Mouse (Mus musculus): ENCODE measurements around the gene Ccnd1.

Ccnd1 gene

DNA sequence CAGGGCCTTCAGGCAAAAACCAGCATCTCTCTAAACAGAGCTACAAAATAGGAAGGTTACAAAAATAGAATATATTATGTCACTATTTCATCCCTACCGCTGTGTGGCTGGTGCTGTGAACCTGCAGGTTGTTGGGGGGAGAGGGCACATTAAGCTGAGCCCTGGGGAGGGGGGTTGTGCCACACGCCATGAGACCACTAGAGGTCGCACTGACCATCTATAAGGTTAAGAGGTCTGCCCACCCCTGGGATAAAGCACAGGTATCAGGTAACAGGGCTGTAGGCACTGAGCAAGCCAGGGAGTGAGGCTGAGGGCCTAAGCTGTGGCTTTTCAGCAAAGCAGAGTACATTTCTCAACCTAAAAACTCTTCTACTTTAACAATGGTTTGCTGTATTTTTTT is 7.9 kb downstream of the Ccnd1 start:
- TF ChIP-seq GATA4 (IDR thresholded peaks at IDR 0.05; ENCODE audit: insufficient replicate concordance, low read length): no peak

DNA sequence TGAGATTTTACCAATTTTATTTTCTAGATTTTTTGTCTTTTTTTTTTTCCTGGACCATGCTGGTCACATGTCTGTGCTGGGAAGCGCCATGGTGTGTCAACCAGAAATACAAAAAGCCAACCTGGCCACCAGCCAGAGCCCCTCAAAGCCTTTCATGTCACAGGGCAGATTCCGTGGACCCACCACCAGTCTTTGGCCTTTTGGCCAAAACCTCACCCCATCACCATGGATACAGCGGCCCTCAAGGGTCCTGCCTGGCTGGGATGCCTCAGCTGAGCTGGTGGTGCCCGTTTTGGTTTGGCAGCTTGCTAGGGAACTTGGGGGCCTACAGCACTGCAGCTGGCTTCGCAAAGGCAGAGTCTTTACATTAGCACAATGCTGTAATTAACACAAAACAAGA is 9.8 kb downstream of the Ccnd1 start:
- no peak for TF ChIP-seq GATA4 (IDR thresholded peaks at IDR 0.05; ENCODE audit: insufficient replicate concordance, low read length)

DNA sequence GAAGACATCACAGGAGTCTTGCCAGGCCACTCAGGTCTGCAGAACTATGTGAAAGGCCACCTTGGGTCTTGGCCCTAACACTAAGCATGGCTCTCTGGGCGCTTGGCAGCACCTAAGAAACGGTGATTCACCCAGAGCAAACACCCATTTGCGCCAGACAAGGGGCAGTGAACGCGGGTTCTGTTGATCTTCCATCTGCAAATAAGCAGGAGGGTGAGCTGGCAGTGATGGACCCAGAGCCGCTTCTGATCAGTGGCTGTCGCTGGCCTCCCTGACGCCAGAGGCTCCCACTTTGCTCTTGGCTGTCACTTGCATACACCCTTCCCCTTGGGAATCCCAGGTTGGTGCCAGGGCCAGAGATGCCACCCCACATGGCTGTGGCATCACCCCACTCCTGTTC is 10.2 kb downstream of the Ccnd1 start:
- no peak for TF ChIP-seq GATA4 (IDR thresholded peaks at IDR 0.05; ENCODE audit: insufficient replicate concordance, low read length)

DNA sequence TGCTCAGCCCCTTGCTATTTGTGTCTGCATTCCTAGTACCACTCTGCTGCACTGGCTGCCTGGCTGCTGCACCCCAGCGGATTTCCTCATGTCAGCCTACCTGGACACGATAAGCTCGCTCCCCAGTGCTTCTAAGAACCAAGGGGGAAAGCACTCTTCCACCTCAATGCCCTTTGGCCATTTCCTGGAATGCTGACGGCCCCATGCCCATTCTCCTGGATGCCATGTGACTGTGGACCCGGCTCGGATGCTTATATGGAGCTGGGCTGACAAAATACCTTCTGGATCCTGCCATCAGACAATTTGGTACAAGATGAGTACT is 10.9 kb downstream of the Ccnd1 start:
- TF ChIP-seq GATA4 (IDR thresholded peaks at IDR 0.05; ENCODE audit: insufficient replicate concordance, low read length): no peak

DNA sequence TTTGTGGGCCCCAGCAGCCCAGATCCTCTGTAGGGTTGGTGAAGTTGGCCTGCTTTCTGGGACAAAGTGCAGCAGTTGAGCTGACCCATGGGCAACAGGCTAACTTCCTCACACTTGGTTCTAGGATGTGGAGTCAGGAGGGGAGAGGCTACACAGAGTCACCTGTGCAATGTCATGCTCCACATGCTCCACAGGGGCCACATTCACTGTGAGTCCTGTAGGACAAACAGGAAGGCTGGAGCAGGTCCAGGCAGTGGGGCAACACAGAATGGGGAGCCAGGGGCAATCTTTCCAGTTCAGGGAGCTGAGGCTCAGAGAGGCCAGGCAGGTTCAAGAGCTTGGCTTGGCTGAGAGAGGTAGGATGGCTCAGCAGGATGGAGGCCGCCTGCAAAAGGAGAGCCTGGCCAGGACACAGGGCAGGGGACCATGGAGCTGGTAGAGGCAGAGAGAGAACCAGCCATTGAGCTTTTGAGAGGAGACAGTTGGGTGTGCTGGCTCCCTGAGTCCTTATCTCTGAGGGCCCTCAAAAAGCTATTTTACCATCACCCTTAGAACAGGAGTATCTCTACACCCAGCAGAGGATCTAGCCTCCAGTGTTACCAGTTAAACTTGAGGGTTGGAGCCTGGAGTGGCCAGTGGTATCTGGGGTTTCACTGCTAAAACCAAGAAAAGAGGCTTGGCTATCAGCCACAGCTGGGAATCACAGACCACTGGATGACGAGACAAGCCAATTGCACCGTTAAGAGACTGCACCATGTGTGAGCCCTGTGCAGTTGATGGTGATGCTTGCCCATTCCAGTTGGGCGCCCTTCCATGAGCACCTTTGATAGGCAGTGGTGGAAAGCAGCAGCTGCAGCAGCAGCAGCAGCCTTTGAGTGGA is 11.5 kb downstream of the Ccnd1 start:
- no peak for TF ChIP-seq GATA4 (IDR thresholded peaks at IDR 0.05; ENCODE audit: insufficient replicate concordance, low read length)

DNA sequence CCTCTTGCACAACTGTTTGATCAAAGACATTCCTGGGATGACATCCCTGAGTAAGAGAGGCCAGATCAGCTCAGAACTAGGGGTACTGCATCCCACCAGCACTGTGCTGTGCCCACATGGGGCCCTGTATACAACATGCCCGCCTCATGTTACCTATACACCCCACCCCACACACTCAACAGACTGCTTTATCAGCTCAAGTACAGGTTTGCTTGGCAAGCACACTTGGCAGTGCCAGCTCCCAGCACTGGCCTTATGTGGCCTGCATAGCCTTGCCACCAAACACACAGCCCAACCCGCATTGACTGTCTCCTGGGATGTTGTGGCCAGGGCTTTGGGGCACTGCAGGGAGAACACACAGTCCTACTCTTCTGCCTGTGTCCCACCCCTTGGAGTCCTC is 12.1 kb downstream of the Ccnd1 start:
- TF ChIP-seq GATA4 (IDR thresholded peaks at IDR 0.05; ENCODE audit: insufficient replicate concordance, low read length): no peak

DNA sequence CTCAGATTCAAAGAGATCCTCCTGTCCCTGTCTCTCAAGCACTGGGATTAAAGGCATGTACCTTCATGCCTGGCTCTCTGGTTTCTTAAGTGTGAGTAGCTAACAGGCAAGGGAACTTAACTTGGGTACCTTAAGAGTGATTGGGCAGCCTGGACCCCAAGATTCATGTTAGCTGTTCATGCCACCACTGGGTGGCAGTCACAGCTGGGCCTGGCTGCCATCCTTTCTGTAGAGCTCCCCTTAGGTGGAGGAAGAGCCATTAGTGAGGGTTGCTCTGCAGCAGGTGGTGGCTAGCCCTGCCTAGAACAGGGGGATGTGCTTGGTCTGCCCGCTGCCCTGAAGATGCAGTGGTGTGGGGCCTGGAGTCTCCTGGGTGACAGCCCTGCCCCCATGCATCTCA is 20.9 kb downstream of the Ccnd1 start:
- TF ChIP-seq GATA4 (IDR thresholded peaks at IDR 0.05; ENCODE audit: insufficient replicate concordance, low read length): no peak

DNA sequence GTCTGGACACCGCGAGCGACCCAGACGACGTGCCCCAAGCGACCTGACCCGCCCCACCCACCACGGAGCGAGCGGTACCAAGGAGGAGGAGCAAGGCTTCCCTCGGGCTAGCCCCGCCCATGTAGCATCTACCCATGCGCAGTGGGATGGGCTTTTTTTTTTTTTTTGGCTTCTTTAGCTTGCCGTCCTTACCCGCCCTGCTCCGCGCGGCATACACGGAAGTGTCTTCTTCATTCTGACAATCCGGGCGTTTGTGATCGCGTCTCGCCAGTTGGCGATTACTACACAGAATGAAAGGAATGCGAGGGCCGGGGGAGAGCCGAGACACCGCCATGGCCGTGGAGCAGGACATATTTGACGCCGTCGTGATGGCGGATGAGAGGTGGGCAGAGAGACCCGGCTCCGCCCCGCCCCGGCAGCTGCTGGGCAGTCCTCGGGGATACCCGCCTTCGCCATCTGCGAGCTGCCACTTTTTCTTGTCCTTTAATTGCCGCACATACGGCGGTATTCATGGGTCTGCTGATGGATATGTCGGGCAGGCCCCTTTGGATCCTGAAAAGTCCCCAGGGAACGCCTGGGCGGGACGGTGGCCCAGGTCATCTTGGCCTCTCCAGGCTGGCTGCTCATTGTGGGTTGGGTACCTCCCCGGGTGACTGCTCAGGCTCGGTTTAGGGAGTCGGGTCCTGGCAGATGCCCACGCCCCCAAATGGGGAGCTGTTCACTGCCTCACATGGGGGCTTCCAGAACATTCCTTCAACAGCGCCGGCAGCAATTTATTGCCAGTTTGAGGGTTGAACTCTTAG is 24.6 kb downstream of the Ccnd1 start, which contains the start of gene LTO1:
Gene LTO1 (plus strand): TSS at position 153 of the 803 bp plus-strand sequence.
- TF ChIP-seq GATA4 (IDR thresholded peaks at IDR 0.05; ENCODE audit: insufficient replicate concordance, low read length): no peak; the same call in 1 of the 2 replicates

DNA sequence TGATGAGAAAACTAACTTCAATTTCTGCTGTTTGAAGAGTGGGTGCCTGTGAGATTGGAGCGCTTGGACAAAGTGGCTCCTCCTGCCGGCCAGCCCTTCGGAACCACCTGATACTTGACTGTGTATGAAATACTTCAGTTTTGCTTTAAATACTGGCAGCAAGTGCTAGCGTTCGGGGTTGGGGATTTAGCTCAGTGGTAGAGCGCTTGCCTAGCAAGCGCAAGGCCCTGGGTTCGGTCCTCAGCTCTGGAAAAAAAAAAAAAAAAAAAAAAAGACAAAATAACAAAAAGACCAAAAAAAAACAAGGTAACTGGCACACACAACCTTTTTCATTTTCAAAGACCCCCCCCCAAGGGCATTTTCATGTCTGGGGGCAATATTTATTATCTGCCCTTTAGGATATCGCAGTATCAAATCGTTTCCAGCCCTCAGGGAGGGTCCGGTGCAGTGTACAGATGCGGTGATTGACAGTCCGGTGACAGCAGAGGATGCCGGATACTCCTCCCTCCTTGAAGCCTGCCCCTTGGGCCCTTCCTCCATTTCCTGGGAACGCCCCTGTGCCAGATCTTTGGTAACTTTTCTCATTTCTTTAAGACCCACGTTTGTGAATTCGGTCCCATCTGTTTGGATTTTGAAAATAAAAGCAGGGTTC is 25.3 kb downstream of the Ccnd1 start:
- no peak for TF ChIP-seq GATA4 (IDR thresholded peaks at IDR 0.05; ENCODE audit: insufficient replicate concordance, low read length)

DNA sequence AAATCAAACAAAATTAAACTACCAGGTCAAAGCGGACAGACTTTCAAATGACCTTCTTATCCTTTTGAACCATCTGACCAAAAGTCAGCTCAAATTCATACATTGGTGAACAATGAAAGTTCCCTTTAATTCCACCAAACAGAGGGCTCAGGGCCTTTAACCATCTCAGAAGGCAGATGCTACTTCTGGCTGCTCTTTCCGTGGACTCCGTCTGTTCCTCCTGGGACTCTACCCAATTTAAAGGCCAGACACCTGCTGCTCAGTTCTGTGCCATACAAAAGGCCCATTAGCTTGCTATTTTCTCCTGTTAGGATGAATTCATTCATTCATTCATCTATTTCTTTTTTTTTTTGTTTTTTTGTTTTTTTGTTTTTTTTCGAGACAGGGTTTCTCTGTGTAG is 26.8 kb downstream of the Ccnd1 start:
- no peak for TF ChIP-seq GATA4 (IDR thresholded peaks at IDR 0.05; ENCODE audit: insufficient replicate concordance, low read length)

DNA sequence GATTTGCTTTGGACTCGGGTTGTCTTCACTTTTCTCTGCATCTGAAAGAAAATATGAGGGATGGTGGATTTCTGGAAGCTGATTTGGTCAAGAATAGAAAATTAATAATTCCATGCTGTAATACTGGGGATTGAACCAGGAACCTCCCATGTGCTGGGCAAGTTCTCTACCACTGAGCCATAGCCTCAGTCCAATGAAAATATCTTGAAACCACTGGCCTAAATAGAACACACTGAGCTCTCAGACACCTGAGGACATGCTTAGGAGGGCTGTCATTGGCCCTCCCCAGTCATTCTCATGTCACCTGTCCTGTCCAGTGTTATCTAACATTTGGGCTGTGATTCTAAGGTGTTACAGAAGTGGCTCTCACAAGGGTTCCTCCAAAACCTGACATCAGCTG is 28.6 kb downstream of the Ccnd1 start:
- TF ChIP-seq GATA4 (IDR thresholded peaks at IDR 0.05; ENCODE audit: insufficient replicate concordance, low read length): no peak

DNA sequence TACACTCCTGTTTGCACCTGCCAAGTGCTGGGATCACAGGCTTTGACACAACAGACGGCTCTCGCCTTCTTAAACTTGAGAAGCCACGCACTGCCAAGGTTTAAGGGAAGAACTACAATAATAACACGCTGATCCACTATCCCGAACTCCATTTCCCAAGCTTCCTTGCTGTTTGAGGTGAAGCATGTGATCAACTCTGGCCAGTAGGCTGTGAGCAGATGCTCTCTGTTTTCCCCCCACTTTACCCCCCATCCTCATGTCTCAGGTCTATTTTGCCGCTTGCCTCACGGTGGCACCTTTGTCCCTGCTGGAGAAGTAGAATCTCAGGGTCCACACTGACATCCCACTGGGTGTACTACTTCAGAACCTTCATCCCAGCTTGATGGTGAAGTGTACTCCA is 31.0 kb downstream of the Ccnd1 start:
- TF ChIP-seq GATA4 (IDR thresholded peaks at IDR 0.05; ENCODE audit: insufficient replicate concordance, low read length): no peak

DNA sequence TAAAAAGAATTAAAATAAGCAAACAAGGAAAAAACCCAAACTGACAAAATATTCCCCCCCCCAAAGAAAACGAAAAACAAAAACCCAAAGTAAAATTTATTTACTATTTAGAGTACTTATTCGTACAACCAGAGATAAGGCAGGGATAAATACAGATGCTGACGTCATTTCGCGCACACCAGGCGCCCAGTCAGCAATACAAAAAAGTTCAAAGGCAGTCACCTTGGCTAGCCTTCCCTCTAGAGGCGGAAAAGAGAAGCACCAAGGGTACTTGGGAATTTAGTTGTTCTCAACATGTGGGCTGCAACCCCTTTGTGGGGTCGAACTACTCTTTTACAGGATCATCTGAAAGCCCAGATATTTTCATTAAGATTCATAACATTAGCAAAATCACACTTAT is 31.9 kb downstream of the Ccnd1 start:
- no peak for TF ChIP-seq GATA4 (IDR thresholded peaks at IDR 0.05; ENCODE audit: insufficient replicate concordance, low read length)

DNA sequence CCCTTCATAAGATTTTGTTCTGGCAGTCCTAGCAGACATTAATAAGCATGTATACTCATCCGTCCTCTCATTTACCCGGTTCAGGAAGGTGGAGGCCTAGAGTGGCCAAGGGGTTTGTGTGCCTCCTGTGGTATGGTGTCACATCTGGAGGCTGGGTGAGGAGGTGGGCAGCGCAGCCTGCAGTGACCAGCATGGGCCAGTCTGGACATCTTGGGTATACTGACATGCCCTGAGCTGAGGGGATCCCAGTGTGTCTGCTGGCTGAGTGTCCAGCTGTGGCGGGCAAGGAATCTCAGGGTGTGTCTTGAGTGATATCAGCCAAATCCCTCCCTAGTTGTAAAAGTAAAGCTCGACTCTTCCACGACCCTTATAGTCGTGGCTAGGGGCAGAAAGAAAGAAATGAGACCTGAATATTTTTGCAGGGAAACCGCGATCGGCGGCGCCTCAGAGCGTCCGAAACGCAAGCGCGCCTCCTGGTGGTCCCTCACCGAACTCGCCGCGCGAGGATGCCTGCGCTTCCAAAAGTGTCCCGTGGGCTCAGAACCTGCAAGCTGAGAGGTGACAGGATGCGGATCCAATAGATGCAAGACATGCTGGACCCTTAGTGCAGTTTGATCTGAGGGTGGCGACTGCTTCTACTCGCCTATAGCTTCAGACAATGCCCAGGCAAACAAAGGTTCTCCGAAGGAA is 32.9 kb downstream of the Ccnd1 start:
- no peak for TF ChIP-seq GATA4 (IDR thresholded peaks at IDR 0.05; ENCODE audit: insufficient replicate concordance, low read length)

DNA sequence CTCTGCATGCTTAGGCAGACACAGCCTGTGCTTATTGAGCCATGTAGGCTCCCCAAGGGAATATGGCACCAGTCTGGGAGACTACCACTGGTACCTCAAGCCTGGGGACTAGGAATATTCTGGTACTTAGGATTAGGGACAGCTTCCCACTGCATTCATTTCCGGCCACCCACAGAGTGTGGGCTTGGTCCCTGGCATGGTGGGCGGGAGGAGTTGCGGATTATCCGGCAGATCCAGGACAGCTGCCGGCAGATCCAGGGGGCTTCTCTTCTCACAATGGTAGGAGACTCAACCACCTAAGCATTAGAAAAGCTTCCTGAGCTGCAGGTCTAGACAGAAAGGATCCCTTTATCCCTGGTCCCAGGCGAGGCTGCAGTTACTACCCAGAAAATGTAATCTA is 41.2 kb downstream of the Ccnd1 start:
- no peak for TF ChIP-seq GATA4 (IDR thresholded peaks at IDR 0.05; ENCODE audit: insufficient replicate concordance, low read length)

All from liver, adult (tissue).